Mouse (Mus musculus) myocyte (in vitro differentiated cells): ENCODE results near the gene Gpx1.

ENCODE experiments used
- CEBPB ChIP-seq: IDR thresholded peaks from 2 replicates; pipeline ENCODE4 v1.6.1; 2011; ENCODE audit warnings: mild to moderate bottlenecking, moderate library complexity; ENCODE audit not compliant: poor library complexity, insufficient read depth, severe bottlenecking
- E2F4 ChIP-seq: IDR thresholded peaks from one replicate; pipeline ENCODE4 v1.6.1; 2011; ENCODE audit warnings: mild to moderate bottlenecking, control low read depth, moderate library complexity; ENCODE audit not compliant: insufficient read depth
- MAX ChIP-seq: IDR thresholded peaks from one replicate; pipeline ENCODE4 v1.6.1; 2011; ENCODE audit warnings: low read depth, mild to moderate bottlenecking, control low read depth
- MYOD1 ChIP-seq, 3 experiments: IDR thresholded peaks; one replicate each; pipeline ENCODE4 v1.6.1; 2011; ENCODE audit warnings: control low read depth in 2 of 3, low read depth in 2 of 3, mild to moderate bottlenecking in 2 of 3, moderate library complexity in 1 of 3; ENCODE audit not compliant: insufficient read length in 2 of 3, control insufficient read depth in 1 of 3
- MYOG ChIP-seq, 3 experiments: IDR thresholded peaks; one replicate each; pipeline ENCODE4 v1.6.1; 2011; ENCODE audit warnings: control low read depth in 2 of 3, low read depth in 2 of 3, mild to moderate bottlenecking in 2 of 3; ENCODE audit not compliant: insufficient read length in 2 of 3, control insufficient read depth in 1 of 3, insufficient read depth in 1 of 3
- POLR2A ChIP-seq: IDR thresholded peaks from one replicate; pipeline ENCODE4 v1.6.1; 2011; ENCODE audit warnings: low read depth, mild to moderate bottlenecking, control low read depth, moderate library complexity; ENCODE audit not compliant: insufficient read length
- POLR2AphosphoS2 ChIP-seq: IDR thresholded peaks from one replicate; pipeline ENCODE4 v1.6.1; 2011; ENCODE audit warnings: low read depth, control low read depth; ENCODE audit not compliant: insufficient read length
- SRF ChIP-seq: IDR thresholded peaks from one replicate; pipeline ENCODE4 v1.6.1; 2011; ENCODE audit warnings: low read depth; ENCODE audit not compliant: control insufficient read depth, insufficient read length
- TCF12 ChIP-seq: IDR thresholded peaks from one replicate; pipeline ENCODE4 v1.6.1; 2011; ENCODE audit warnings: mild to moderate bottlenecking, control low read depth; ENCODE audit not compliant: poor library complexity, insufficient read depth, severe bottlenecking
- TCF3 ChIP-seq: IDR thresholded peaks from one replicate; pipeline ENCODE4 v1.6.1; 2011; ENCODE audit warnings: low read depth, control low read depth; ENCODE audit not compliant: insufficient read length
- USF1 ChIP-seq: IDR thresholded peaks from one replicate; pipeline ENCODE4 v1.6.1; 2011; ENCODE audit warnings: low read depth, mild to moderate bottlenecking, control low read depth, moderate library complexity

DNA sequence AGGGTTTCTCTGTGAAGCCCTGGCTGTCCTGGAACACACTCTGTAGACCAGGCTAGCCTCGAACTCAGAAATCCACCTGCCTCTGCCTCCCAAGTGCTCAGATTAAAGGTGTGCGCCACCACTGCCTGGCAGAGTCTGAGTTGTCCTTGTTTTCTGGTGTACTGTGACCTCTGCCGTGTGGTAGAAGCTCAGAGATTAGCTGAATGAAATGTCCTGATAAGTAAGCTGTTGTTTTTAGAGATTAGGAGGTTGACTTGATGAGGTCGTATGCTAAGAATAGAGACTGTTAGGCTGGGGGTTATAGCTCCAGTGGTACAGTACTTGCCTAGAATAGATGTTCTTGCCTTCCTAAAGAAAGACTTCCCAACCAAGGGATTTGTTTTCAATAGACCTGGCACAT lies 34.0 kb upstream of the Gpx1 start:
- TF ChIP-seq USF1 (no peak), MYOD1 (IDR thresholded peaks at IDR 0.05; ENCODE audit: control insufficient read depth in 1 of 3, insufficient read length in 2 of 3, low read depth in 2 of 3) (no peak), POLR2A (no peak), E2F4 (no peak), CEBPB (no peak), MAX (no peak), POLR2AphosphoS2 (no peak), TCF12 (no peak), TCF3 (no peak), MYOG (IDR thresholded peaks at IDR 0.05; ENCODE audit: control insufficient read depth in 1 of 3, insufficient read depth in 1 of 3, insufficient read length in 2 of 3, low read depth in 2 of 3) (no peak), SRF (no peak)
